Mouse (Mus musculus) macrophage (primary cell): ENCODE results near the gene Lgmn. TPM values are rescaled to one million over a fixed set of nuclear protein-coding genes. Genes with fewer than 3 reads are reported as not detected.
A peak's percentile ranks its signal among the peaks of the same experiment; 100 is the strongest.

Source experiments
- H3K27ac ChIP-seq: fragments of 350-480 bp; formaldehyde crosslinking; 2 replicates; pipeline ENCODE4 v1.9.0; 2021
- H3K36me3 ChIP-seq: fragments of 350-480 bp; formaldehyde crosslinking; 2 replicates; pipeline ENCODE4 v1.9.0; 2021; ENCODE audit errors: inconsistent target
- H3K4me3 ChIP-seq: fragments of 350-480 bp; formaldehyde crosslinking; 2 replicates; pipeline ENCODE4 v1.9.0; 2021; ENCODE audit errors: inconsistent target
- H3K79me2 ChIP-seq: fragments of 350-480 bp; formaldehyde crosslinking; 2 replicates; pipeline ENCODE4 v1.9.0; 2021; ENCODE audit errors: inconsistent target
- WGBS: methylation state at CpG from one replicate; pipeline ENCODE4 v1.1.7; 2026; ENCODE audit warnings: inconsistent platforms; ENCODE audit not compliant: missing documents; 5-methylcytosine and 5-hydroxymethylcytosine counted together
- polyA plus RNA-seq: library from polyadenylated mRNA; stranded (reverse); fragments of 250-400 nt; gene quantifications from 3 replicates; pipeline ENCODE4 v1.2.4, GENCODE M21; 2018; ENCODE audit warnings: inconsistent platforms

Gene Lgmn
- polyA plus RNA-seq, 1 experiment from 2014 or later, result 3,134 TPM

- Histone ChIP-seq H3K4me3 (no peak overlapping the region), H3K27ac (peak overlapping the region; percentile 91), H3K79me2 (peaks cover 29% of the 10 kb centered on the region), H3K36me3 (no peaks in the 10 kb centered on the region)
- 67% methylated on average over 5 of the region's 5 CpGs for WGBS
Measured at GRCm38 (mm10) chr12:102443676-102444075, 4.1 kb upstream of the Lgmn start.

DNA sequence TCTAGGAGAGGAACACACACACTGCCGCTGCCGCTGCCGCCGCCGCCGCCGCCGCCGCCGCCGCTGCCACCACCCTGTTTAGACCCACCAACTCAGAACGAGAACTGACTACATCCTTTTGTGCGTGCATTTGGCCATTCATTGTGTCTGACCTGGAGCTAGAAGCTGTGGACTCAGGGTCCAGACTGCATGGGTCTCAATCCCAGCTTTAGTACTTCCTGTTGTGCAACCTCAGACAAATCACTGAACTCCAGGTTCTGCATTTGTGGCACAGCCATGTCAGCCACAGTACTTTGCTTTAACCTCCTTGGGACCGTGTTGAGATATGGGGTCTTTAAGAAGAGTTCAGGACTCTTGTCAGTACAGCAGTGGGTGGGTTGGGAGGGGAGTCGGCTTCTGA lies 3.0 kb upstream of the Lgmn start:
- Histone ChIP-seq H3K4me3 (no peak overlapping the region), H3K27ac (peak overlapping the region; percentile 91), H3K36me3 (no peaks in the 10 kb centered on the region), H3K79me2 (peaks cover 39% of the 10 kb centered on the region)
- WGBS, result 75% methylated on average over 15 of the region's 15 CpGs

DNA sequence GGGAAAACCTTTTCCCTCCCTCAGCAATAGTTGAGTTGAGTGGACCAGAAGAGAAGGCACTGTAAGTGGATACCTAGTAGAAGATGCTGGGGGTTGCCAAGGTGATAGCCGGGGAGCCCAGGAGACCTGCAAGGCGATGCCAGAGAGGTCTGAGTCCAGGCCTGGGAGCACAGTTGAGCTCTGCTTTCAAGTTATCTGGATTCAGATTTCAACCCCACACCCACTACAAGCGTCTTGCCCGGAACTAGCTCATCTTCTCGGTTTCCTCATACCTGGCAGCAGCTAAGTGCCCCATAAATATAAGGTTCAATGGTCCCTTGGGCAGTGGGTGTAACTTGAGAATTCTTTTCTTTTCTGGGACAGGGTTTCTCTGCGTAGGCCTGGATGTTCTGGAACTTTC lies 1.5 kb upstream of the Lgmn start:
- H3K27ac ChIP-seq, result peak overlapping the region; percentile 96; the same call in 1 of the 2 replicates
- no peaks in the 10 kb centered on the region for H3K36me3 ChIP-seq
- peaks cover 54% of the 10 kb centered on the region for H3K79me2 ChIP-seq
- H3K4me3 ChIP-seq, result no peak overlapping the region
- 94% methylated on average over 6 of the region's 6 CpGs for WGBS

- no peaks in the 10 kb centered on the region for H3K36me3 ChIP-seq
Measured at GRCm38 (mm10) chr12:102440551-102440950, 938 bp upstream of the Lgmn start.

DNA sequence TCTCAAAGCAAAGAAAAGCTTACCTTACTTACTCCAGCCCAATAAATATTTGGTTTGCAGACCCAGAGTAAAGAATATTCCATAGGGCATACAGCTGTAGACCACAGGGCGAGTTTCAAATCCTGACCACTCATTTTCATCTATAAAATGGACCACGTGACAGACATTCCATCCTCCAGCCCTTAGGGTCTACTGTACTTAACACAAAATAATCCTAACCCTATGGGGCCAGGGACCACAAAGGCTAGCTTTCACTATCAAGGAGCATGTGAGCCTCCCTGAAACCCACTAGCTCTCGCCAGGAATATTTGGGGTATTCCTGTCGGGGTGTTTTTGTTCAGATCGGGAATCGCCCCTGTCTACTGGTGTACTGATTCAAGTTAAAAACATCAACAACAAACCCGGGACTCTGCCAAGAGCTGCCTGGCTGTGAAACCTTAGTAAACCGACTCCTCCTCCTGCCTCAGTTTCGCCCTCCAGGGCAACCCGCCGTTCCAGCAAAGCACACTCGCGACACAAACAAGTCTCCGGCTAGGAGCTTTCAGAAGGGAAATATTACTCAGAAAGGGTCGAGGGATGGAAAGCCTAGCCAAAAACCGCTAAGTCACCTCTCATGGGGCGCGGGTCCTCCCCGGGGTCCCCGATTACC lies 506 bp downstream of the Lgmn start:
- WGBS, result 4% methylated on average over 18 of the region's 20 CpGs
- Histone ChIP-seq H3K4me3 (peak overlapping the region; percentile 94), H3K36me3 (peaks cover 6% of the 10 kb centered on the region), H3K27ac (peak overlapping the region; percentile 96), H3K79me2 (peaks cover 75% of the 10 kb centered on the region)

More at GRCm38 (mm10) chr12:102440551-102440950, 938 bp upstream of the Lgmn start:
- peak overlapping the region; percentile 96 for H3K27ac ChIP-seq
- no peak overlapping the region for H3K4me3 ChIP-seq
- 92% methylated on average over 6 of the region's 7 CpGs for WGBS
- H3K79me2 ChIP-seq, result peaks cover 60% of the 10 kb centered on the region

- peaks cover 86% of the 10 kb centered on the region for H3K79me2 ChIP-seq
- peak overlapping the region; percentile 94 for H3K4me3 ChIP-seq
- H3K36me3 ChIP-seq, result peaks cover 17% of the 10 kb centered on the region
- peak overlapping the region; percentile 96 for H3K27ac ChIP-seq
- 67% methylated on average over 5 of the region's 5 CpGs for WGBS
Measured at GRCm38 (mm10) chr12:102437952-102438351, 1.7 kb downstream of the Lgmn start.

DNA sequence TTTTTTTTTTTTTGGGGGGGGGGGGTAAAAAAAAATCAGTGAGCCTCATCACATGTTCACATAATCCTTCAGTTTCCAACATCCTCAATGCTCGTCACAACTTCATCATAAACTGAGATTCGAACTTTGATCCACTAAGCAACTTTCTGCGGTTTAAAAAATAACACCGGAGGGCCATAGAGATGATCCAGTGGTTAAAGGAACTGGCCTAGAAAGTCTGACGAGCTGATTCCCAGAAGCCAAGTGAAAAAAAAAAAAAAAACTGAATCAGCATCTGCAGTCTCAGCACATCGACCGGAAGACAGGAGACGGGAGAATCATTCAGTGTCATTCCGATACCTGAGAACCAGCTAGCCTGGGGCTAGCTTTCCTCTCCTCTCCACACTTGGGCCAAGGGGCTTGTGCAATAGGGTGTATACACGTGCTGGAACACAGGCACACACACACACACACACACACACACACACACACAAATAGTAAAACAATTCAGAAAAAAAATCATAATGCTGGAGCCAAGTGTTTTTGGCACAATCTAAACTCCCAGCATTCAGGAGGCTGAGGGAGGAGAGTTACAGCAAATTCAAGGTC lies 2.6 kb downstream of the Lgmn start:
- peak overlapping the region; percentile 96 for H3K27ac ChIP-seq
- H3K36me3 ChIP-seq, result peaks cover 26% of the 10 kb centered on the region
- peak overlapping the region; percentile 94 for H3K4me3 ChIP-seq
- peaks cover 92% of the 10 kb centered on the region for H3K79me2 ChIP-seq
- 75% methylated on average over 10 of the region's 10 CpGs for WGBS

DNA sequence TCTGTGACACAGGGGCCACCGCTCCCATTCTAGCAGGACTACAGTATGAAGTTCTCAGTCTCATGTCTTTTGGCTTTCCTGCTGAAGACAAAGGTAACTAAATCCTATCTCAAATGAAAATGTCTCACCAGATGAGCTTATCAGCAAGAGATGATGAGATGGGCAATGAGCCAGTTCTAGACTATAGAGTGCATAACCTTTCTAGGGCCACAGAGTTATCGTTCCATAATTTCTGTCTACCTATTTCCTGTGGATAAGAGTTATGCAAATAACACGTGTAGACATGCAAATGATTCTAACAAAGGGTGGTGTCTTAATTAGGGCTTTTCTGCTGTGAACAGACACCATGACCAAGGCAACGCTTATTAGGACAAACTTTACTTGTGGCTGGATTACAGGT lies 5.5 kb downstream of the Lgmn start:
- Histone ChIP-seq H3K27ac (no peak overlapping the region), H3K4me3 (no peak overlapping the region), H3K79me2 (peaks cover 98% of the 10 kb centered on the region), H3K36me3 (peaks cover 42% of the 10 kb centered on the region)
- WGBS, result 93% methylated on average over 4 of the region's 4 CpGs

DNA sequence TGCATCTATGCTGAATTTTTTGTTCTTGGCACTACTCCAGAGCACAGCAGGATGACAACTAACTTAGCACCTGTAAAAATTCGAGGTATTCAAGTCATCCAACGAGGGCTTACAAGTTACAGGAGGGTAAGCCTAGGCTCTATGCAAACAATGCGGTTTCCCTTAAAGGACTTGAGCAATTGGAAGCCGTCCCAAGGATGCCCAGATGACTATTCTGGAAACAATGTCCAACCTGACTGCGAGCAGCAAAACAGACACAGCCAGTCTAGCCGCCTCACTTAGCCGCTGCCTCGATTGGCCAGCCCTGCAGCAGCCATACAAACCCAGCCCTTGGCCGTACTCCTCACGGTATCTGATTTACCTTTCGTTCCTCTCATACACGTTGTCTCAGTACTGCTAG lies 7.4 kb downstream of the Lgmn start:
- Histone ChIP-seq H3K36me3 (peaks cover 42% of the 10 kb centered on the region), H3K79me2 (peaks cover 83% of the 10 kb centered on the region), H3K27ac (no peak overlapping the region), H3K4me3 (no peak overlapping the region)
- WGBS, result 96% methylated on average over 9 of the region's 12 CpGs

DNA sequence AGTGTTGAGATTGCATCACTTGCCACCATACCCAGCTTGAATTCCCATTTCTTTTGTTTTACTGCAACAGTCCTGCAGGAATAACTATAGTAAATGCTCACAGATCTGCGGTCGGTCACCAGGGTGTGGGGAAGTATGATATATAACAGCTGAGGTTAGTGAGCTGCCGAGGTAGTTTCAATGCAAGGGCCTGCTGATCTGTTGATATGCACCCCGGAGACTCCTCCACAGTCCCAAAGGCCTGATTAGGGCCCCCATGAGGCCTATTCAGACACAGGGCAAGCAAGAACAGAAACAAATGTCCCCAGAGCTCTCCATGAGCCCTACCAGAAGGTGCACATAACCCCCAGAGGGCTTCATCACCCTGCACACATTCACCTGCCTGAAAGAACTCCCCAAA lies 9.4 kb downstream of the Lgmn start:
- H3K27ac ChIP-seq, result 0 out of 2 replicates have a peak overlapping the region, but pooled peaks have one; percentile 15
- H3K79me2 ChIP-seq, result peaks cover 76% of the 10 kb centered on the region
- no peak overlapping the region for H3K4me3 ChIP-seq
- 91% methylated on average over 4 of the region's 4 CpGs for WGBS
- H3K36me3 ChIP-seq, result peaks cover 52% of the 10 kb centered on the region

DNA sequence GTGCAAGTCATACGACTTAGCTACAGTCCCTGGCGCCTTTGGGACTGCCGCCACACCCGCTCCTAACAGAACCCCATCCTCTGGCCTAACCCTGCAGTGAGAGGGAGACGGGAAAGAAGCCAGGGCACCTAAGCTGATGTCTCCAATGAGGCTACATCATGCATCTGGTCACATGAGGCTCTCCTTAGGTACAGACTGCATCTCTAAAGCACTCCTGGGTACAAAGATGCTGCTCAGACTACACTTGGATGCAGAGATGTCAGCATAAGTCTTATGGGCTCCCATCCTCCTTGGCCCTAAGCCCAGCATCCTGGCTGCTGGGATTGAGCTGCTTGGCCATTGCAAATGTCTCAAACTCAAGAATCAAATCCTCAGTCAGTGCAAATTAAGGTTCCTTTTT lies 10.0 kb downstream of the Lgmn start:
- 82% methylated on average over 4 of the region's 5 CpGs for WGBS
- H3K79me2 ChIP-seq, result peaks cover 76% of the 10 kb centered on the region
- H3K36me3 ChIP-seq, result peaks cover 57% of the 10 kb centered on the region
- no peak overlapping the region for H3K4me3 ChIP-seq
- H3K27ac ChIP-seq, result peak overlapping the region; percentile 17; the same call in 1 of the 2 replicates

DNA sequence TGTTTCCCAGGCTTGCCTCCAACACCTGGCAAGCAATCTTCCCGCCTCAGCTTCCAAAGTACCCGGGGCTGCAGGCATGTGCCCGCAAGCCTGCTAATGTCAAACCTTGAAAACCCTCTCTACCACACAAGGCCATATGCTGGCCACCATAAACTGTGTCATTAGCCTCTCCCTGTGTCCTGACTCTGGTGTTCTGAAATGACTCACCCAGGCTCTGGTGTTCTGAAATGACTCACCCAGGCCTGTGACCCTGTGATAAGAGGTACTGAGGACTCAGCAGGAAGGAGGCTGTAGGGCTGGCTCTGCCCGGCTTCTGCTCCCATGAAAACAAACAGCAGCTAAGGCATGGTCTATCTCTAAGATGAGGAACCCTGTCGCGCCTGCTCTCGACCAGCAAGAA lies 13.3 kb downstream of the Lgmn start:
- Histone ChIP-seq H3K36me3 (peaks cover 58% of the 10 kb centered on the region), H3K79me2 (peaks cover 76% of the 10 kb centered on the region), H3K4me3 (no peak overlapping the region), H3K27ac (peak overlapping the region; percentile 62)
- 62% methylated on average over 7 of the region's 7 CpGs for WGBS

DNA sequence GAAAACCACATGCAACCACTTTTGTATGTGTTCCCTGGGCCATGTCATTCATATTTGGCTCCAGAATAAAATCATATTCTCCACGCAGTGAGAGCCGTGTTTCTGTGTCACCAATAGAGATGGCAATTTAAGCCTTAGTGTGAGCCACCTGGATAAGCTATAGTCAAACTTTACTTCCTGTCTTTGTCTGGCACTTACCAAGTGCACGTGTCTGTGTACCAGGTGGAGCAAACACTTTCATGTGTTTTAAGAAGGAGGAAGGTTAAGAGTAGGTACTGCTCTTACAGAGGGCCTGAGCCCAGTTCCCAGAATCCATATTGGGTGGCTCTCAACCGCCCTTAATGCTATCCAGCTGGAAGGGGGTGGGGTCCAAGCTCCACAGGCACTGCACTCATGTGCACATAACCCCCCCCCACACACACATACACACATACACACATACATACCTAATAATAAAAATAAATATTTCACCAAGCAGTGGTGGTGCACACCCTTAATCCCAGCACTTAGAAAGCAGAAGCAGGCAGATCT lies 14.5 kb downstream of the Lgmn start:
- 79% methylated on average over 3 of the region's 4 CpGs for WGBS
- H3K79me2 ChIP-seq, result peaks cover 76% of the 10 kb centered on the region
- no peak overlapping the region for H3K27ac ChIP-seq
- H3K4me3 ChIP-seq, result no peak overlapping the region
- peaks cover 60% of the 10 kb centered on the region for H3K36me3 ChIP-seq

GRCm38 (mm10) chr12:102424456-102424855 lies 15.2 kb downstream of the Lgmn start:
- Histone ChIP-seq H3K27ac (no peak overlapping the region), H3K36me3 (peaks cover 62% of the 10 kb centered on the region), H3K4me3 (no peak overlapping the region), H3K79me2 (peaks cover 76% of the 10 kb centered on the region)
- no CpG with 5 or more reads among the region's 2 CpGs for WGBS

DNA sequence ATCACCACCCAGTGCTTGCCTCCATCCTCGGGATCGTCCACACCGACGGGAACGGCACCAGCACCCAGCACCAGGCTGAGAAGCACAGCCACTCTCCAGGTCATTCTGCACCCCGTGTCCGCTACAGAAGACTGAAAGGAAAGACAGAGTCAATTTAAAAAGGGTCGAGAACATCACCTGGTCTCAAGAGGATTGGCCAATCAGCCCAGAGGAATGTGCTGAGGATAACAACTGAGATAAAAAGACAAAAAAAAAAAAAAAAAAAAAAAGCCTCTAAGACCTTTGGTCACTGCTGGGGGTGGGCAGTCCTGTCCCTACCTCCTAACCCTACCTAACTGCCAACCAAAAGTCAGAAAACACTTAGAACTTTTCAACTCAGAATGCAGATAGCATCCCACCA lies 16.0 kb downstream of the Lgmn start:
- 95% methylated on average over 6 of the region's 8 CpGs for WGBS
- Histone ChIP-seq H3K4me3 (no peak overlapping the region), H3K36me3 (peaks cover 62% of the 10 kb centered on the region)

More for the DNA sequence above, 16.0 kb downstream of the Lgmn start:
- H3K27ac ChIP-seq, result no peak overlapping the region
- peaks cover 84% of the 10 kb centered on the region for H3K79me2 ChIP-seq
